Comparison of ENCODE assay signal across 8 mouse cellular contexts in the genomic region with DNA sequence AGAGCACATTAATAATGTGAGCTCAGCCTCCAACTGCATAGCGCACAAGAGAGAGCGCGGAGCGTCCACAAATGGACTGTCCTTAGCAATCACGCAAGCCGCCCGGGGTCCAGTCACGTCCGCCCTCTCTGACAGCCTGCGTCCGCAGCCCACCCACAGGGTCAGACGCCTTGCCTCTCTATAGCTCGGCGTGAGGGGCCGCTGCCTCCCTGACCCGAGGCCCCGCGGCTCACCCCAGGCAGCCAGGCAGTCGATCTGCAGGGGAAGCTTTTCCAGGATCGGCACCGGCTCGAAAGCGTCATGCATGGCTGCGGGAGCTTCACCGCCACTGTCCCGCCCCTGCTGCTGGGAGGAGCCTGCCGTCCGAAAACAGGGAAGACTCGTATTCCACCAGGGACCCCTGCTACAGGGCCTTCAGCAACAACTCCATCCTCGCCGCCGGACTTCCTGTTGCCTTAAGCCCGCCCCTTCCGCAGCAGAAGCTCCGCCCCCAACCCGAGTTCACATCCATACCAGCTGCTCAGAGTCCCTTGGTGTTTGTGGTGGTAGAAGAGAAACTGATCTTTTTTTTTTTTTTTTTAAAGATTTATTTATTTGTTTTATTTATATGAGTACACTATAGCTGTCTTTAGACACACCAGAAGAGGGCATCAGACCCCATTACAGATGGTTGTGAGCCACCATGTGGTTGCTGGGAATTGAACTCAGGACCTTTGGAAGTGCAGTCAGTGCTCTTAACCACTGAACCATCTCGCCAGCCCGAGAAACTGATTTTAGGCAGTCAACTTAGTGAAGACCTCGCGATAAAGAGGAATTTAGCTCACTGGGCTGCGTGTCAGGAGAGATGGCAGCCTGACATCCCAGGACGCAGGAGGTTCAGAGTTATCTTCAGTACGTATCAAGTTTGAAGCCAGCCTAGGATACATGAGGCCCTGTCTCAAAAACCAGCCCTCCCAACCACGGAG. TPM values are rescaled to one million over a fixed set of nuclear protein-coding genes. Genes with fewer than 3 reads are reported as not detected.
DNase-seq lines count a peak whose midpoint lies in the region; ATAC-seq lines count a peak whose summit lies in the region.

A gene (minus strand): TSS at position 456 of the 965 bp plus-strand sequence.

- peak within 1 kb of the TSS; percentile 73 for H3K4me3 ChIP-seq in hindbrain, embryonic 15.5 days

- 11% methylated on average over 44 of the region's 44 CpGs for WGBS in hindbrain, embryonic 15.5 days

- peak within 1 kb of the TSS; percentile 61 for H3K4me2 ChIP-seq in hindbrain, embryonic 15.5 days

- peak; percentile 87 for DNase-seq in T-cell, adult 2 months (ENCODE audit: low spot score)
- DNase-seq in cerebellum, postnatal 36 days = peak; percentile 82 to 83
- DNase-seq in frontal cortex, postnatal 36 days (ENCODE audit: low spot score in 2 of 2) = peak; percentile 81 to 86
- peak; percentile 81 for DNase-seq in left cerebral cortex, adult 11 months (ENCODE audit: low spot score)
- DNase-seq in lung, postnatal 4 days = peak; percentile 93 to 94
- DNase-seq in retina, postnatal 7 days (ENCODE audit: low read depth, low spot score) = peak; percentile 58
- peak; percentile 52 for DNase-seq in urinary bladder, adult 2 months (ENCODE audit: low spot score)

- peak; percentile 98 for ATAC-seq in hindbrain, embryonic 15.5 days (ENCODE audit: low FRiP score, low read depth)

- peaks cover 14% of the 10 kb centered on the region for H3K4me1 ChIP-seq in hindbrain, embryonic 15.5 days (replicated peaks)

- peaks cover 35% of the 10 kb centered on the region for H3K36me3 ChIP-seq in hindbrain, embryonic 15.5 days

- peak within 1 kb of the TSS; percentile 74 for H3K27ac ChIP-seq in hindbrain, embryonic 15.5 days (replicated peaks)

- no peaks in the 10 kb centered on the region for H3K27me3 ChIP-seq in hindbrain, embryonic 15.5 days

- no peaks in the 10 kb centered on the region for H3K9me3 ChIP-seq in hindbrain, embryonic 15.5 days

- peak within 1 kb of the TSS; percentile 77 for H3K9ac ChIP-seq in hindbrain, embryonic 15.5 days

RNA-seq across cellular contexts. Expression of the gene that starts here (rescaled TPM):
- polyA plus RNA-seq in hindbrain, embryonic 15.5 days (2015; fragmentation: Nextera tagmentation; extraction: Ambion mirVana) = 42.7 and 43.1 TPM in 2 replicates
- polyA plus RNA-seq in urinary bladder, adult 2 months (2012; rRNA removed) = 26.4 and 26.6 TPM in 2 replicates

Comparison
In these comparisons a context has a peak if more than half of its experiments do, and no peak if none do; other contexts are left out.
1. Peak in every context shown above with its lines: DNase-seq, ATAC-seq, H3K4me3 ChIP-seq and H3K27ac ChIP-seq.